Mouse (Mus musculus): ENCODE results near the gene Crtc3. TPM values are rescaled to one million over a fixed set of nuclear protein-coding genes. Genes with fewer than 3 reads are reported as not detected.

Gene Crtc3
- polyA plus RNA-seq, 1 experiment: 6.4 TPM

DNA sequence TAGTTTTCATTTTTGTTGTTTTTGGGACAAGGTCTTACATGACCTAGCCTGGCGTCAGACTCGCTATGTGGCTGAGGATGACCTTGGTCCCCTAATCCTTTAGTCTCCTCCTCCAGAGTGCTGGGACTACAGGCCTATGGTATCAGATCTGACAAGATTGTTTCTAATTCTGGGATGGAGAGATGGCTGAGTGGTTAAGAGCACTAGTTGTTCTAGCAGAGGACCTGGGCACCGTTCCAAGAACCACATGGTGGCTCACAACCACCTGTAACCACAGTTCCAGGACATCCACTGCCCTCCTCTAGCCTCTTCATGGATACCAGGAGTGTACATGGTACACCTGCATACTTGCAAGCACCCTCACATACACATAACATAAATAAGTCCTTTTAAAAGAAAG lies 132.5 kb downstream of the Crtc3 start:
- no peaks in the 10 kb centered on the region for H3K79me3 ChIP-seq (ENCODE audit: low read depth)
- H3K27me3 ChIP-seq (ENCODE audit: control insufficient read depth, insufficient read depth, insufficient read length): no peaks in the 10 kb centered on the region
- no peak for TF ChIP-seq USF1 (IDR thresholded peaks at IDR 0.05; ENCODE audit: low read depth)
- no peak for TF ChIP-seq MYOG (IDR thresholded peaks at IDR 0.05; ENCODE audit: control insufficient read depth, extremely low read depth, insufficient read length)
- TF ChIP-seq MAX (IDR thresholded peaks at IDR 0.05): no peak
- no peak for TF ChIP-seq FOSL1 (IDR thresholded peaks at IDR 0.05; ENCODE audit: insufficient read depth, low read length, poor library complexity, severe bottlenecking)
- no peak for TF ChIP-seq CEBPB (IDR thresholded peaks at IDR 0.05; ENCODE audit: low read depth)
- no peak for TF ChIP-seq CTCF (IDR thresholded peaks at IDR 0.05; ENCODE audit: control insufficient read depth, insufficient read depth, insufficient read length)
- no peak for TF ChIP-seq MYOD1 (IDR thresholded peaks at IDR 0.05; ENCODE audit: control insufficient read depth, insufficient read length, low read depth)
- no peak overlapping the region for H3ac ChIP-seq (ENCODE audit: control insufficient read depth, insufficient read length, low read depth)
- no peaks in the 10 kb centered on the region for H3K79me2 ChIP-seq (ENCODE audit: control insufficient read depth, insufficient read depth)
- H3K36me3 ChIP-seq (ENCODE audit: control insufficient read depth, insufficient read depth): no peaks in the 10 kb centered on the region
- H3K4me3 ChIP-seq (ENCODE audit: insufficient read depth, poor library complexity, severe bottlenecking): no peak overlapping the region

DNA sequence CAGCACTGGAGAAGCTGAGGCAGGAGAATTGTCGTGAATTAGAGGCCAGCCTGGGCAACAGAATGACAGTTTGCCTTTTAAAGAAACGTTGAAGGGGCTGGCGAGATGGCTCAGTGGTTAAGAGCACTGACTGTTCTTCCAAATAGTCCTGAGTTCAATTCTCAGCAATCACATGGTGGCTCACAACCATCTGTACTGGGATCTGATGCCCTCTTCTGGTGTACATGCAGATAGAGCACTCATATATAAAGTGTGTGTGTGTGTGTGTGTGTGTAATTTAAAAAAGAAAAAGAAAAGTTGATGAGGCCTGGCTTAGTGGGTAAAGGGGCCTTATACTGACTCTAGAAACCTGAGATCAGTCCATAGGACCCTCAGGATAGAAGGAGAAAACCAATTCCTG lies 133.5 kb downstream of the Crtc3 start:
- no peak for TF ChIP-seq FOSL1 (IDR thresholded peaks at IDR 0.05; ENCODE audit: insufficient read depth, low read length, poor library complexity, severe bottlenecking)
- TF ChIP-seq USF1 (IDR thresholded peaks at IDR 0.05; ENCODE audit: low read depth): no peak
- TF ChIP-seq CTCF (IDR thresholded peaks at IDR 0.05; ENCODE audit: control insufficient read depth, insufficient read depth, insufficient read length): no peak
- TF ChIP-seq MYOD1 (IDR thresholded peaks at IDR 0.05; ENCODE audit: control insufficient read depth, insufficient read length, low read depth): no peak
- no peak for TF ChIP-seq CEBPB (IDR thresholded peaks at IDR 0.05; ENCODE audit: low read depth)
- TF ChIP-seq MYOG (IDR thresholded peaks at IDR 0.05; ENCODE audit: control insufficient read depth, extremely low read depth, insufficient read length): no peak
- TF ChIP-seq MAX (IDR thresholded peaks at IDR 0.05): no peak
- no peaks in the 10 kb centered on the region for H3K36me3 ChIP-seq (ENCODE audit: control insufficient read depth, insufficient read depth)
- no peak overlapping the region for H3ac ChIP-seq (ENCODE audit: control insufficient read depth, insufficient read length, low read depth)
- no peaks in the 10 kb centered on the region for H3K27me3 ChIP-seq (ENCODE audit: control insufficient read depth, insufficient read depth, insufficient read length)
- H3K4me3 ChIP-seq (ENCODE audit: insufficient read depth, poor library complexity, severe bottlenecking): no peak overlapping the region
- no peaks in the 10 kb centered on the region for H3K79me3 ChIP-seq (ENCODE audit: low read depth)
- no peaks in the 10 kb centered on the region for H3K79me2 ChIP-seq (ENCODE audit: control insufficient read depth, insufficient read depth)

DNA sequence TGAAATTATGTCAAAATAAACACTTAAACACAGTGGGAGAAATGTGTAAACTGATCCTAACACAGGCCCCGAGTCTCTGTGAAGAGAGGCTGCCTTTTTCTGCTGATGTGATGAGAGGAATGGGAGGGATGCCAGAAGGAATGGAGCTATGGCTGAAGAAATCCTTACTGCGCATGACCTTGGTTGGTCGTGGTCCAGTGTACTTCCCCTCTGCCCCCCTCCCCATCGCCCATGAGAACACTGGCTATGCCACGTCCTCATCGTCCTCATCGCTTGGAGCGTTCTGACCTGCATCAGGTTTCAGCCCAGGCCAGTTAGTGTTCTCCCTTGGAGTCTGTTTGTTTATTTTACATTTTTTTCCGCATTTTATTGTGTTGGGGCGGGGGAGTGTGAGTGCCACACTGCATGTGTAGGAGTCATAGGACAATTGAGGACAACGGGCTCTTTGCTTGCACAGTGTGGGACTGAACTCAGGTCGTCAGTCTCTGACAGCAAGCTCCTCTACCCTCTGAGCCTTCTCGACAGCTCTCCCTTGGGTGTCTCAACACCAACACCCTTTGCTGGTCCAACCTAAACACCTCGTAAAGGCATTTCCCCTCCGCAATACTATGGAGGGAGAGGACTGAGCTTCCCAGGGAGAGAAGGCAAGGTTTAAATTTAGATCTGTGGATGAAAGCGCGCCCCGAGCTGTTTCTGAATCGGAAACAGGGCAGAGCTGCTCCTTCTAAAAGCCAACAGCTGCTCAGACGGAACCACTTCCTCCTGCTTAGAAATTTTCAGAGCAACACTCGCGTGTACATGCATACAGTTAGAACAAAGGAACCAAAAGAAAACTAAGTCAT lies 134.3 kb downstream of the Crtc3 start:
- peaks cover 4% of the 10 kb centered on the region for H3K27me3 ChIP-seq (ENCODE audit: control insufficient read depth, insufficient read depth, insufficient read length)
- H3K36me3 ChIP-seq (ENCODE audit: control insufficient read depth, insufficient read depth): no peaks in the 10 kb centered on the region
- no peaks in the 10 kb centered on the region for H3K79me2 ChIP-seq (ENCODE audit: control insufficient read depth, insufficient read depth)
- H3K4me3 ChIP-seq (ENCODE audit: insufficient read depth, poor library complexity, severe bottlenecking): no peak overlapping the region
- TF ChIP-seq USF1 (IDR thresholded peaks at IDR 0.05; ENCODE audit: low read depth) (no peak), MYOD1 (IDR thresholded peaks at IDR 0.05; ENCODE audit: control insufficient read depth, insufficient read length, low read depth) (no peak), CEBPB (IDR thresholded peaks at IDR 0.05; ENCODE audit: low read depth) (no peak), CTCF (IDR thresholded peaks at IDR 0.05; ENCODE audit: control insufficient read depth, insufficient read depth, insufficient read length) (no peak), FOSL1 (IDR thresholded peaks at IDR 0.05; ENCODE audit: insufficient read depth, low read length, poor library complexity, severe bottlenecking) (no peak), MAX (IDR thresholded peaks at IDR 0.05) (no peak), MYOG (IDR thresholded peaks at IDR 0.05; ENCODE audit: control insufficient read depth, extremely low read depth, insufficient read length) (no peak)
- H3K79me3 ChIP-seq (ENCODE audit: low read depth): no peaks in the 10 kb centered on the region
- H3ac ChIP-seq (ENCODE audit: control insufficient read depth, insufficient read length, low read depth): no peak overlapping the region

DNA sequence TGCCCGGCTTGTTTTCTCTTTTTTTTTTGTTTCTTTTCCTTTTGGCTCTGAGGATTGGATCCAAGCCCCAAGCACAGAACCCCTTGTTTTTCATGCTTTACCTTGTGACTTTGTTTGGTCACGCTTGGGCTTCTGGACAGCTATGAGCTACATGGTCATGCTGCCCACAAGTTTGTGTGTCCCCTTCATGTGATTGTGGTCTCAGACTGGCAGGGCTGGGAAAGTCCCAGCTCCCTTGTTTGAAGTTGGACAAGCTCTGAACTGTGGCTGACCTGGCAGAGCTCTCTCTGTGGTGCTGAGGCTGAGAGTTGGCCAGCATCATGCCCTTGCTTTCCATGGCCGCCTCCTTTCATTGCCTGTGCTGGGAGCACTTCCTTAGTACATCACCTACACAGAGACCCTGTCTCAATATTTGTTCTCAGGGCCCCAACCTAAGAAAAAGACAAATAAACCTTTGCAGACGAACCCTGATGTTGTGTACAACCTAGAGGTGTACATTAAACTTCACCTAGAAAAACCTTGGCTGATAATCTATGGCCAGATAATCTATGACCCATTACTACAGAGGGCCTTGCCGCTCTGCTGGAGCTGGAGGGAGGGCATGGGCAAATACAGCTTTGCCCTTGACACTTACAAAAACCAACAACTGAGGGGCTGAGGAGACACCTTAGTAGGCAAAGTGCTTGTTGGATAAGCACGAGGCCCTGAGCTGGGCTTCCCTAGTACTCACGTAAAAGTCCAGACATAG lies 140.0 kb downstream of the Crtc3 start:
- Histone ChIP-seq H3K36me3 (ENCODE audit: control insufficient read depth, insufficient read depth) (no peaks in the 10 kb centered on the region), H3K27me3 (ENCODE audit: control insufficient read depth, insufficient read depth, insufficient read length) (peaks cover 20% of the 10 kb centered on the region), H3ac (ENCODE audit: control insufficient read depth, insufficient read length, low read depth) (no peak overlapping the region), H3K79me2 (ENCODE audit: control insufficient read depth, insufficient read depth) (no peaks in the 10 kb centered on the region), H3K79me3 (ENCODE audit: low read depth) (no peaks in the 10 kb centered on the region), H3K4me3 (ENCODE audit: insufficient read depth, poor library complexity, severe bottlenecking) (no peak overlapping the region)
- TF ChIP-seq MAX (IDR thresholded peaks at IDR 0.05) (no peak), USF1 (IDR thresholded peaks at IDR 0.05; ENCODE audit: low read depth) (no peak)

DNA sequence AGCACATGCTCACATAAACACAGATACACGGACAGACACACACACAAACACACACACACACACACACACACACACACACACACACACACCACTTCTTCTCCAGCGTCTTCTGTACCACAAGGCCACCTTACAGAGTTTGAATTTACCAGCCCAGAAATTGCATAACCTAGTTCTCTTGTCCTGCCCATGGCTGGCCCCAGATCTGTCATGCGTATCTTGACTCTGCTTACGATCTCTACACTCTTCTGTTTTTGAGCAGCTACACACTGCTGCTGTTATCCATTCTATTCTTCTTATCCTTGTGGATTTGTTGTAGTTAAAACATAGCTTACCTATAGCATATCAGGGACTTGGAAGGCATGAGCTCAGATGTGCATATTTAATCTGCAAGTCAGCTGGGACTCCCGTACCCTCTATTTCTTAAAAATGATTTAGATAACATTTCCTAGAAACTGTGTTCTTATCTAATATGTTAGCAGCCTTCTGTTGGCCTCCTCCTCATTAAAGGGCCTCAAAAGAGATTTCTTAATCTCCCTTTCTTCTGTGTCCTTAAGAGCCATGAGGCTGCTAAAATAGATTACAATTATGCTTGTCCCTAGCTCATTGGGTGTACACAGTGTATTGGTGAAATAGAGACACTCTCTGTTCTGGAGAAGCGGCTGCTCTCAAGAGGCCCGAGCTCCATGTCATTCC lies 146.4 kb downstream of the Crtc3 start:
- peaks cover 30% of the 10 kb centered on the region for H3K27me3 ChIP-seq (ENCODE audit: control insufficient read depth, insufficient read depth, insufficient read length)
- no peak overlapping the region for H3K4me3 ChIP-seq (ENCODE audit: insufficient read depth, poor library complexity, severe bottlenecking)
- no peaks in the 10 kb centered on the region for H3K36me3 ChIP-seq (ENCODE audit: control insufficient read depth, insufficient read depth)
- no peak for TF ChIP-seq MYOD1 (IDR thresholded peaks at IDR 0.05; ENCODE audit: control insufficient read depth, insufficient read length, low read depth)
- TF ChIP-seq MAX (IDR thresholded peaks at IDR 0.05): no peak
- no peak for TF ChIP-seq CTCF (IDR thresholded peaks at IDR 0.05; ENCODE audit: control insufficient read depth, insufficient read depth, insufficient read length)
- TF ChIP-seq FOSL1 (IDR thresholded peaks at IDR 0.05; ENCODE audit: insufficient read depth, low read length, poor library complexity, severe bottlenecking): no peak
- TF ChIP-seq MYOG (IDR thresholded peaks at IDR 0.05; ENCODE audit: control insufficient read depth, extremely low read depth, insufficient read length): no peak
- TF ChIP-seq CEBPB (IDR thresholded peaks at IDR 0.05; ENCODE audit: low read depth): no peak
- TF ChIP-seq USF1 (IDR thresholded peaks at IDR 0.05; ENCODE audit: low read depth): no peak
- H3K79me3 ChIP-seq (ENCODE audit: low read depth): no peaks in the 10 kb centered on the region
- no peak overlapping the region for H3ac ChIP-seq (ENCODE audit: control insufficient read depth, insufficient read length, low read depth)
- H3K79me2 ChIP-seq (ENCODE audit: control insufficient read depth, insufficient read depth): no peaks in the 10 kb centered on the region
